Mouse (Mus musculus): Measurements from ENCODE around the gene Fgf22.

Fgf22 gene

GRCm38 (mm10) chr10:79754856-79755516 is at the start of gene Fgf22:
Fgf22 (plus strand) TSS chr10:79755076.
- DNase-seq (ENCODE audit: low spot score in 2 of 2), result peak in 1 of 2 experiments; percentile 39

GRCm38 (mm10) chr10:79705951-79706350 is 48.9 kb upstream of the Fgf22 start:
- no peak for DNase-seq (ENCODE audit: low spot score in 2 of 2)

GRCm38 (mm10) chr10:79706406-79707094 is 48.3 kb upstream of the Fgf22 start:
- no peak for DNase-seq (ENCODE audit: low spot score in 2 of 2)

GRCm38 (mm10) chr10:79707162-79707561 is 47.7 kb upstream of the Fgf22 start:
- DNase-seq (ENCODE audit: low spot score in 2 of 2), result no peak

- no peak for DNase-seq (ENCODE audit: low spot score in 2 of 2)
Measured at GRCm38 (mm10) chr10:79707759-79708158, 47.1 kb upstream of the Fgf22 start.

GRCm38 (mm10) chr10:79708668-79709067 is 46.2 kb upstream of the Fgf22 start:
- DNase-seq (ENCODE audit: low spot score in 2 of 2), result no peak

- no peak for DNase-seq (ENCODE audit: low spot score in 2 of 2)
Measured at GRCm38 (mm10) chr10:79709307-79709706, 45.6 kb upstream of the Fgf22 start.

- no peak for DNase-seq (ENCODE audit: low spot score in 2 of 2)
Measured at GRCm38 (mm10) chr10:79712029-79712428, 42.8 kb upstream of the Fgf22 start.

- DNase-seq (ENCODE audit: low spot score in 2 of 2), result peak in 1 of 2 experiments; percentile 60
Measured at GRCm38 (mm10) chr10:79712499-79713126, 42.3 kb upstream of the Fgf22 start.

GRCm38 (mm10) chr10:79713163-79713562 is 41.7 kb upstream of the Fgf22 start:
- DNase-seq (ENCODE audit: low spot score in 2 of 2), result no peak

GRCm38 (mm10) chr10:79714996-79715395 is 39.9 kb upstream of the Fgf22 start:
- DNase-seq (ENCODE audit: low spot score in 2 of 2), result no peak

- DNase-seq (ENCODE audit: low spot score in 2 of 2), result no peak
Measured at GRCm38 (mm10) chr10:79716254-79716987, 38.5 kb upstream of the Fgf22 start, which contains the start of gene Hcn2. Hcn2 (plus strand) TSS chr10:79716634.

- no peak for DNase-seq (ENCODE audit: low spot score in 2 of 2)
Measured at GRCm38 (mm10) chr10:79716988-79717355, 37.9 kb upstream of the Fgf22 start.

- peak; percentile 50 to 66 for DNase-seq (ENCODE audit: low spot score in 2 of 2)
Measured at GRCm38 (mm10) chr10:79717640-79718357, 37.1 kb upstream of the Fgf22 start.

- no peak for DNase-seq (ENCODE audit: low spot score in 2 of 2)
Measured at GRCm38 (mm10) chr10:79721089-79721488, 33.8 kb upstream of the Fgf22 start.

GRCm38 (mm10) chr10:79723047-79723446 is 31.8 kb upstream of the Fgf22 start:
- DNase-seq (ENCODE audit: low spot score in 2 of 2), result no peak

- DNase-seq (ENCODE audit: low spot score in 2 of 2), result no peak
Measured at GRCm38 (mm10) chr10:79723692-79724091, 31.2 kb upstream of the Fgf22 start.

- DNase-seq (ENCODE audit: low spot score in 2 of 2), result no peak
Measured at GRCm38 (mm10) chr10:79726090-79726489, 28.8 kb upstream of the Fgf22 start.

- DNase-seq (ENCODE audit: low spot score in 2 of 2), result no peak
Measured at GRCm38 (mm10) chr10:79728323-79729249, 26.3 kb upstream of the Fgf22 start.

- DNase-seq (ENCODE audit: low spot score in 2 of 2), result no peak
Measured at GRCm38 (mm10) chr10:79729357-79729965, 25.4 kb upstream of the Fgf22 start.
